Mouse (Mus musculus) bone marrow macrophage, adult 2 months (primary cell): ENCODE results near the gene Pin1.

ENCODE experiments used
- CTCF ChIP-seq: IDR thresholded peaks from 2 replicates; pipeline ENCODE4 v1.5.1; 2012; ENCODE audit warnings: low read depth, mild to moderate bottlenecking, low read length, moderate library complexity
- POLR2A ChIP-seq: IDR thresholded peaks from 2 replicates; pipeline ENCODE4 v1.6.1; 2012; ENCODE audit warnings: mild to moderate bottlenecking, low read depth, low read length, borderline replicate concordance

DNA sequence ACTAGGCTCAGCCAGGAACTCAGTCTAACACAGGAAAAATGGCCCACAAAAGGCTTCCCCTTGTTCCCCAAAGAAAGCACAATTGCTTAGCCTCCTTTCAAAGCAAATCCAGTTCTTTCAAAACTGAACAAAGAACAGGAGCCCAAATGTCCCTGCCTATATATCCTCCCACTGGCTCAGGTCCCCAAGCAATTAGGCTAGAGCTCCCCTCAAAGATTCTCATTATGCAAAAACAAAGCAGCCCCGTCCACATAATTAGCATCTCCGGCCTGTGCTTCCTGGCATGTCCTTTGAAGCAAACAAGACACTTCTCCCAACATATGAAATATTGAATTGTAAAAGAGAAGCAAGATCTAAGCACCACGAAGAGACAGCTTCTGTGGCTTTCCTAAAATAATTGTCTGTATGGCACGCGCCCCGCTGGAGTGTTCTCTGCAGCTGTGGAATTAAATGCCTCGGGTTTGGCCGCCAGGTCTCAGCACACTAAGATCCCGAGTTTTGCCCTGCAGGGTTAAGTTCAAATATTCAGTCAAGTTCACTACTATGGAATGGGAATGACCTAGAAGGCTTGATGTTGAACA, 28.6 kb downstream of the Pin1 start:
- TF ChIP-seq CTCF (no peak), POLR2A (no peak)
